Mouse (Mus musculus) left cerebral cortex, adult 11 months (tissue): Measurements from ENCODE around the gene Vmn2r112.
"Not testable (repeated sequence)": the region's sequence is repeated elsewhere in the genome, so short reads cannot be mapped to it uniquely, and the experiment has no call there.

Experiments
- DNase-seq: peaks from one replicate; pipeline ENCODE4 v3.0.0; 2022; ENCODE audit warnings: low spot score

The Vmn2r112 gene

GRCm38 (mm10) chr17:22600651-22601050 lies at the start of gene Vmn2r112:
Gene Vmn2r112, plus strand, starts transcription at chr17:22600951.
- DNase-seq = not testable (repeated sequence)

GRCm38 (mm10) chr17:22573382-22573781 lies 27.4 kb upstream of the Vmn2r112 start, which contains the start of gene Vmn2r111:
Gene Vmn2r111, minus strand, starts transcription at chr17:22573482.
- not testable (repeated sequence) for DNase-seq

- no peak for DNase-seq
Observed at GRCm38 (mm10) chr17:22630646-22631045, 29.9 kb downstream of the Vmn2r112 start.
